In genomic region chr7:100008765-100009164, GRCm38 (mm10) we compare ENCODE assay signal across 34 mouse cellular contexts. TPM values are rescaled to one million over a fixed set of nuclear protein-coding genes. Genes with fewer than 3 reads are reported as not detected.
"Had no signal": no experiment of that assay in that cellular context is flagged by ENCODE, and none has a peak within 500 bp of the region (broad histone marks: within the 10 kb centered on the region; RNA-seq: fewer than 3 reads in every experiment).

No protein-coding gene starts in this region.

- H3K4me3 ChIP-seq: heart, embryonic 12.5 days; heart, embryonic 13.5 days; heart, embryonic 15.5 days; hindbrain, embryonic 10.5 days; hindbrain, embryonic 12.5 days; hindbrain, embryonic 13.5 days; hindbrain, embryonic 15.5 days; intestine, embryonic 15.5 days; kidney, embryonic 15.5 days; layer of hippocampus, adult 2 months had no signal

- DNase-seq: heart, postnatal 10 days; heart, postnatal 14 days; heart, postnatal 36 days; heart, postnatal 4 days; kidney, adult 11 months; kidney, adult 18-20 months; kidney, adult 2 months; kidney, adult 8-10 months; kidney, adult 9 months; kidney, postnatal 10 days; kidney, postnatal 14 days; kidney, postnatal 25 days; kidney, postnatal 36 days; kidney, postnatal 4 days; layer of hippocampus, adult 9-11 months; layer of hippocampus, postnatal 36 days had no signal

- ATAC-seq: hindbrain, embryonic 16.5 days; hindbrain, postnatal 0 days; inflammation-experienced regulatory T-cells, adult 6 months; intestine, postnatal 0 days had no signal

- H3K9me3 ChIP-seq: heart, embryonic 12.5 days; heart, embryonic 13.5 days; heart, embryonic 15.5 days; hindbrain, embryonic 10.5 days; hindbrain, embryonic 12.5 days; hindbrain, embryonic 13.5 days; hindbrain, embryonic 15.5 days; intestine, embryonic 15.5 days; kidney, embryonic 15.5 days had no signal

- H3K4me2 ChIP-seq: heart, embryonic 12.5 days; heart, embryonic 13.5 days; heart, embryonic 15.5 days; hindbrain, embryonic 12.5 days; hindbrain, embryonic 13.5 days; hindbrain, embryonic 14.5 days; hindbrain, embryonic 15.5 days; intestine, embryonic 15.5 days; kidney, embryonic 15.5 days had no signal

- H3K27ac ChIP-seq: heart, embryonic 13.5 days; heart, embryonic 15.5 days; hindbrain, embryonic 10.5 days; hindbrain, embryonic 12.5 days; hindbrain, embryonic 13.5 days; hindbrain, embryonic 14.5 days; hindbrain, embryonic 15.5 days; hindbrain, postnatal 0 days; intestine, embryonic 15.5 days; kidney, embryonic 15.5 days; kidney, postnatal 0 days; layer of hippocampus, adult 2 months had no signal

- H3K36me3 ChIP-seq: heart, embryonic 12.5 days; heart, embryonic 13.5 days; heart, embryonic 15.5 days; hindbrain, embryonic 10.5 days; hindbrain, embryonic 12.5 days; hindbrain, embryonic 13.5 days; hindbrain, embryonic 15.5 days; intestine, embryonic 15.5 days; kidney, embryonic 15.5 days had no signal

- H3K9ac ChIP-seq: heart, embryonic 12.5 days; heart, embryonic 13.5 days; heart, embryonic 15.5 days; hindbrain, embryonic 12.5 days; hindbrain, embryonic 13.5 days; hindbrain, embryonic 14.5 days; hindbrain, embryonic 15.5 days; intestine, embryonic 15.5 days; kidney, embryonic 15.5 days had no signal

RNA-seq across cellular contexts. Expression of gene Chrdl2, which starts 2.8 kb away (rescaled TPM):
- polyA plus RNA-seq: heart, embryonic 16.5 days; hindbrain, embryonic 11.5 days; inflammation-experienced regulatory T-cells, adult 6 months had no signal
